Mouse (Mus musculus) hindbrain, embryonic 10.5 days (tissue): ENCODE data around the gene Lsm3. TPM values are rescaled to one million over a fixed set of nuclear protein-coding genes. Genes with fewer than 3 reads are reported as not detected.
A peak's percentile ranks its signal among the peaks of the same experiment; 100 is the strongest.

Experiments
- DNase-seq: peaks from one replicate; pipeline ENCODE4 v3.0.0-alpha.2; 2017; ENCODE audit warnings: low spot score
- H3K27ac ChIP-seq: fragments of 300-500 bp; sonication (generic); 2 replicates; pipeline ENCODE4 v1.5.1; 2016; ENCODE audit warnings: mild to moderate bottlenecking, moderate library complexity
- H3K27me3 ChIP-seq: fragments of 300-500 bp; sonication (generic); 2 replicates; pipeline ENCODE4 v1.6.1; 2016; ENCODE audit warnings: mild to moderate bottlenecking; ENCODE audit not compliant: poor library complexity, insufficient read depth, severe bottlenecking
- H3K36me3 ChIP-seq: fragments of 300-500 bp; sonication (generic); 2 replicates; pipeline ENCODE4 v1.6.1; 2016; ENCODE audit warnings: mild to moderate bottlenecking, moderate library complexity
- H3K4me1 ChIP-seq: fragments of 300-500 bp; sonication (generic); replicated peaks from 2 replicates; pipeline ENCODE4 v1.6.1; 2016; ENCODE audit warnings: mild to moderate bottlenecking
- H3K4me3 ChIP-seq: fragments of 300-500 bp; sonication (generic); 2 replicates; pipeline ENCODE4 v1.5.1; 2016; ENCODE audit warnings: mild to moderate bottlenecking, moderate library complexity
- H3K9me3 ChIP-seq: fragments of 300-500 bp; sonication (generic); 2 replicates; pipeline ENCODE4 v1.6.1; 2016; ENCODE audit warnings: mild to moderate bottlenecking, moderate library complexity
- WGBS: fragments of 180-500 bp; shearing (Covaris S2); methylation state at CpG from one replicate; pipeline ENCODE4 v1.1.7; 2016; 5-methylcytosine and 5-hydroxymethylcytosine counted together
- polyA plus RNA-seq: library from polyadenylated mRNA; unstranded; fragments of >200 nt; fragmentation: Nextera tagmentation; extraction: Ambion mirVana; gene quantifications from 2 replicates; pipeline ENCODE4 v1.2.1, GENCODE M21; 2016

The Lsm3 gene
- polyA plus RNA-seq, 1 experiment from 2014 or later, result 340 TPM

GRCm38 (mm10) chr6:91543056-91543455, 27.3 kb downstream of the Lsm3 start:
- DNase-seq, result no peak
- WGBS, result 86% methylated on average over 5 of the region's 5 CpGs
- Histone ChIP-seq H3K4me1 (peaks cover 31% of the 10 kb centered on the region), H3K27me3 (no peaks in the 10 kb centered on the region), H3K4me3 (no peak overlapping the region), H3K27ac (peak overlapping the region; percentile 62; the same call in 1 of the 2 replicates), H3K9me3 (no peaks in the 10 kb centered on the region), H3K36me3 (no peaks in the 10 kb centered on the region)

GRCm38 (mm10) chr6:91546241-91546884, 30.6 kb downstream of the Lsm3 start:
- H3K9me3 ChIP-seq, result no peaks in the 10 kb centered on the region
- H3K27ac ChIP-seq, result no peak overlapping the region
- H3K4me1 ChIP-seq, result peaks cover 38% of the 10 kb centered on the region
- DNase-seq, result no peak
- H3K36me3 ChIP-seq, result no peaks in the 10 kb centered on the region
- 55% methylated on average over 9 of the region's 9 CpGs for WGBS
- H3K27me3 ChIP-seq, result no peaks in the 10 kb centered on the region
- no peak overlapping the region for H3K4me3 ChIP-seq

DNA sequence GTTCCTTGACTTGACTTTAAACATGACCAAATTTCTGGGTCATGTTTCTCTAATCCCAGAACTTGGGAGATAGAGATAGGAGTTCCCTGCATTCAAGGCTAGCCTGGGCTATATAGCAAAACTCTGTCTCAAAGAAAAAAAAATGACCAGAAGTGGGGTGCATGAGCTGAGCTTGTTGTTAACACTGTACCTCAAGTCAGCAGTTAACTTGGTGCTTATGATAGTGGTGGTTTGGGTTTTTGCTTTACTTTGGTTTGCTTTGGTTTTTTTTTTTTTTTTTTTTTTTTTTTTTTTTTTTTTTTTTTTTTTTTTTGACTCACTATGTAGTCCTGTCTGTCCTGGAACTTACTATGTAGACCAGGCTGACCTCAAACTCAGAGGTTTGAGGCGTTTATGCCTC, 31.6 kb downstream of the Lsm3 start:
- Histone ChIP-seq H3K4me1 (peaks cover 35% of the 10 kb centered on the region), H3K27me3 (no peaks in the 10 kb centered on the region), H3K9me3 (no peaks in the 10 kb centered on the region), H3K27ac (no peak overlapping the region), H3K36me3 (no peaks in the 10 kb centered on the region), H3K4me3 (no peak overlapping the region)
- DNase-seq, result no peak
- WGBS, result 59% methylated on average over 1 of the region's 1 CpGs

DNA sequence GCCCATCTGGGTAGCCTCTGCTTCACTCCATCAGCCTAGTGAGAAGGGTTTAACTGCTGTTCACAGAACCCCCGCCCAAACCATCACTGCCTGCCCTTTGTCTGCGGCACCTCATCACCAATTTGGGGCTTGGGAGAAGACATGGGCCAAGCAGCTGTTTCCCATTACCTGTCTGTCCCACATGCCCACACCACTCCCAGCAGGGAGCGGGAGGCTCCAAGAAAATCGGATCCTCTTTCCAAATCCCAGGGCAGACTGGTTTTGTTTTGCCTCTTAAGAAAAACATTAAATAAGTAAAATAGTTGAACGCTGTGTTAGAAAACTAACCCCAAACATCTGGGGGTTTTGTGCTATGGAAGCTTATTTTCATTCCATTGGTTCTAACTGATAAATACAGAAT, 33.9 kb downstream of the Lsm3 start:
- H3K36me3 ChIP-seq, result no peaks in the 10 kb centered on the region
- no peak overlapping the region for H3K27ac ChIP-seq
- H3K4me1 ChIP-seq, result peaks cover 22% of the 10 kb centered on the region
- peak; percentile 49 for DNase-seq
- no peaks in the 10 kb centered on the region for H3K27me3 ChIP-seq
- H3K9me3 ChIP-seq, result no peaks in the 10 kb centered on the region
- 73% methylated on average over 5 of the region's 5 CpGs for WGBS
- no peak overlapping the region for H3K4me3 ChIP-seq

GRCm38 (mm10) chr6:91551671-91552070, 35.9 kb downstream of the Lsm3 start:
- no peak overlapping the region for H3K4me3 ChIP-seq
- no peaks in the 10 kb centered on the region for H3K36me3 ChIP-seq
- WGBS, result 96% methylated on average over 3 of the region's 3 CpGs
- no peaks in the 10 kb centered on the region for H3K9me3 ChIP-seq
- H3K4me1 ChIP-seq, result peaks cover 13% of the 10 kb centered on the region; the same call in 1 of the 2 replicates
- no peak for DNase-seq
- H3K27ac ChIP-seq, result peak overlapping the region; percentile 59
- H3K27me3 ChIP-seq, result no peaks in the 10 kb centered on the region

- Histone ChIP-seq H3K27ac (no peak overlapping the region), H3K4me3 (no peak overlapping the region), H3K4me1 (peaks cover 13% of the 10 kb centered on the region; the same call in 1 of the 2 replicates), H3K9me3 (no peaks in the 10 kb centered on the region), H3K36me3 (no peaks in the 10 kb centered on the region), H3K27me3 (no peaks in the 10 kb centered on the region)
- DNase-seq, result no peak
- WGBS, result 69% methylated on average over 3 of the region's 3 CpGs
Measured at GRCm38 (mm10) chr6:91552693-91553092, 37.0 kb downstream of the Lsm3 start.

DNA sequence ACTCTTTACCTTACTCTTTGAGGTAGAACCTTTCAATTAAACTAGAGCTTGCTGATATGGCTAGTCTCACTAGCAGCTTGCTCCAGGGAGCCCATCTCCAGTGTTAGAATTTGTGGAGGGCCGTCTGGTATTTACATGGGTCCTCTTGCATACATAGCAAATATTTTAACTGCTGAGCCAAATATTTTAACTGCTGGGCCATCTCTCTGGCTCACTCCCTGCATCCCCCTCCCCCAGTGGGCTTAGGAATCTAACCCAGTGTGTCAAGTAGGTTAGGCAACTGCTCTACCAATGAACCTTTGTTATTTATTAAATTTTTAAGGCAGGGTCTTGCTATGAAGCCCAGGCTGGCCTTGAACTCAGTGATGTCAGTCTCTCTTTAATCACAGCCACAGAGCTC, 42.8 kb downstream of the Lsm3 start:
- H3K4me3 ChIP-seq, result no peak overlapping the region
- 0 out of 2 replicates have a peak overlapping the region, but pooled peaks have one; percentile 16 for H3K27ac ChIP-seq
- no peaks in the 10 kb centered on the region for H3K36me3 ChIP-seq
- H3K9me3 ChIP-seq, result no peaks in the 10 kb centered on the region
- peaks cover 9% of the 10 kb centered on the region; the same call in 1 of the 2 replicates for H3K4me1 ChIP-seq
- no peaks in the 10 kb centered on the region for H3K27me3 ChIP-seq
- 64% methylated on average over 1 of the region's 1 CpGs for WGBS
- no peak for DNase-seq

GRCm38 (mm10) chr6:91559371-91559770, 43.6 kb downstream of the Lsm3 start:
- Histone ChIP-seq H3K27me3 (no peaks in the 10 kb centered on the region), H3K4me3 (no peak overlapping the region), H3K9me3 (no peaks in the 10 kb centered on the region), H3K36me3 (no peaks in the 10 kb centered on the region), H3K27ac (no peak overlapping the region), H3K4me1 (peaks cover 9% of the 10 kb centered on the region; the same call in 1 of the 2 replicates)
- WGBS, result 85% methylated on average over 4 of the region's 4 CpGs
- DNase-seq, result no peak

DNA sequence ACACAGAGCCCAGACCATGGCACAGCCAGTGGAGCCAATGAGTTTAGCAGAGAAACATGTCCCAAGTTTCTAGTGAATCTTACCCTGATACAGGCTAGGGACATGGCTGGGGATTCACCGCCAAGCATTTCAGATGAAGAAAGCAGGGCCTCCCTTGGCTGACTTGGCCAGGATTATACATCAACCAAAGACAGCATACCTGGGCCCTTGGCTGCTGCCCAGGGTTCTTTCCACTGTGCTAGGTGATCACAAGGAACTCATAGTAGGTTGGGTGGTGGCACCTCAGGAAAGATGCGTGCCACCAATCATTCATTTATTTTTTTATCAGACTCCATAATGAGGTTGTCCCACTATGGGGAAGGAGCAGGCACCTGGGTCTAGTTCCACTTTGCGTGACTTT, 44.5 kb downstream of the Lsm3 start:
- 96% methylated on average over 3 of the region's 3 CpGs for WGBS

GRCm38 (mm10) chr6:91563031-91563430, 47.3 kb downstream of the Lsm3 start:
- H3K27me3 ChIP-seq, result no peaks in the 10 kb centered on the region
- H3K9me3 ChIP-seq, result no peaks in the 10 kb centered on the region
- 87% methylated on average over 3 of the region's 3 CpGs for WGBS
- H3K4me1 ChIP-seq, result peaks cover 12% of the 10 kb centered on the region; the same call in 1 of the 2 replicates
- no peak overlapping the region for H3K27ac ChIP-seq
- H3K36me3 ChIP-seq, result no peaks in the 10 kb centered on the region
- H3K4me3 ChIP-seq, result no peak overlapping the region
- no peak for DNase-seq

More for the DNA sequence above, 44.5 kb downstream of the Lsm3 start:
- no peaks in the 10 kb centered on the region for H3K27me3 ChIP-seq
- H3K4me1 ChIP-seq, result peaks cover 9% of the 10 kb centered on the region; the same call in 1 of the 2 replicates
- no peaks in the 10 kb centered on the region for H3K36me3 ChIP-seq
- no peak overlapping the region for H3K27ac ChIP-seq
- DNase-seq, result no peak
- H3K9me3 ChIP-seq, result no peaks in the 10 kb centered on the region
- no peak overlapping the region for H3K4me3 ChIP-seq

- H3K36me3 ChIP-seq, result no peaks in the 10 kb centered on the region
- H3K4me3 ChIP-seq, result no peak overlapping the region
- H3K4me1 ChIP-seq, result peaks cover 3% of the 10 kb centered on the region; the same call in 1 of the 2 replicates
- no peak for DNase-seq
- 80% methylated on average over 9 of the region's 9 CpGs for WGBS
- no peak overlapping the region for H3K27ac ChIP-seq
- H3K9me3 ChIP-seq, result no peaks in the 10 kb centered on the region
- no peaks in the 10 kb centered on the region for H3K27me3 ChIP-seq
Measured at GRCm38 (mm10) chr6:91566407-91566806, 50.7 kb downstream of the Lsm3 start.
